Mouse (Mus musculus) heart, postnatal 10 days (tissue): ENCODE data around the gene Rbm20. TPM values are rescaled to one million over a fixed set of nuclear protein-coding genes. Genes with fewer than 3 reads are reported as not detected.

Source experiments
- DNase-seq, 2 experiments: peaks; one replicate each; pipeline ENCODE4 v3.0.0; 2021
- intact Hi-C: fragments of 180-260 bp; cut with DNase I; formaldehyde crosslinking; loops from one replicate; pipeline ENCODE4 v1.15.1; 2025
- total RNA-seq, 2 experiments: library from RNA; stranded (reverse); gene quantifications; 2 replicates each; pipeline ENCODE4 v1.2.3; 2021

The Rbm20 gene
- total RNA-seq, 2 experiments from 2014 or later = 257 to 294 TPM

- intact Hi-C loops = no loop called here
Observed at GRCm38 (mm10) chr19:53748236-53748775, 71.2 kb downstream of the Rbm20 start.

GRCm38 (mm10) chr19:53749326-53749725, 72.2 kb downstream of the Rbm20 start:
- intact Hi-C loops = no loop called here
- DNase-seq = no peak

More at GRCm38 (mm10) chr19:53748236-53748775, 71.2 kb downstream of the Rbm20 start:
- no peak for DNase-seq

- peak in 1 of 2 experiments; percentile 50 for DNase-seq
- intact Hi-C loops = no loop called here
Observed at GRCm38 (mm10) chr19:53751420-53752185, 74.5 kb downstream of the Rbm20 start.

GRCm38 (mm10) chr19:53752993-53753392, 75.9 kb downstream of the Rbm20 start:
- no peak for DNase-seq
- intact Hi-C loops = no loop called here

- intact Hi-C loops = no loop called here
- DNase-seq = peak; percentile 54 to 57
Observed at GRCm38 (mm10) chr19:53754421-53754830, 77.3 kb downstream of the Rbm20 start.

GRCm38 (mm10) chr19:53755346-53755745, 78.2 kb downstream of the Rbm20 start:
- DNase-seq = no peak
- intact Hi-C loops = no loop called here

GRCm38 (mm10) chr19:53757432-53758109, 80.5 kb downstream of the Rbm20 start:
- DNase-seq = peak; percentile 69 to 72
- intact Hi-C loops = no loop called here

GRCm38 (mm10) chr19:53758881-53759418, 81.8 kb downstream of the Rbm20 start:
- DNase-seq = no peak
- intact Hi-C loops = no loop called here

- intact Hi-C loops = loop anchor here (10.0 kb wide), 1 partner anchor 1444 kb away; no protein-coding TSS in a partner anchor
- no peak for DNase-seq
Observed at GRCm38 (mm10) chr19:53760125-53761101, 83.3 kb downstream of the Rbm20 start.

GRCm38 (mm10) chr19:53762749-53763438, 85.8 kb downstream of the Rbm20 start:
- intact Hi-C loops = loop anchor here (1.0 to 10.0 kb wide), 2 partner anchors 115 to 1442 kb away; no protein-coding TSS in a partner anchor
- peak in 1 of 2 experiments; percentile 53 for DNase-seq

GRCm38 (mm10) chr19:53764688-53765478, 87.8 kb downstream of the Rbm20 start:
- no peak for DNase-seq
- intact Hi-C loops = loop anchor here (5.0 to 10.0 kb wide), 2 partner anchors 57 to 1440 kb away; no protein-coding TSS in a partner anchor

- DNase-seq = peak; percentile 61 to 72
- intact Hi-C loops = loop anchor here (2.0 to 10.0 kb wide), 3 partner anchors 54 to 1436 kb away; no protein-coding TSS in a partner anchor
Observed at GRCm38 (mm10) chr19:53768478-53768877, 91.4 kb downstream of the Rbm20 start.

- intact Hi-C loops = loop anchor here (5.0 kb wide), 1 partner anchor 128 kb away; no protein-coding TSS in a partner anchor
- peak; percentile 89 to 90 for DNase-seq
Observed at GRCm38 (mm10) chr19:53773937-53774640, 97.0 kb downstream of the Rbm20 start.

GRCm38 (mm10) chr19:53774641-53775350, 97.7 kb downstream of the Rbm20 start:
- no peak for DNase-seq
- intact Hi-C loops = loop anchor here (5.0 kb wide), 1 partner anchor 128 kb away; no protein-coding TSS in a partner anchor

GRCm38 (mm10) chr19:53779402-53779801, 102.3 kb downstream of the Rbm20 start:
- intact Hi-C loops = no loop called here
- no peak for DNase-seq

- DNase-seq = no peak
- intact Hi-C loops = no loop called here
Observed at GRCm38 (mm10) chr19:53779818-53780217, 102.7 kb downstream of the Rbm20 start.
